Mouse (Mus musculus) liver, embryonic 13.5 days (tissue): Measurements from ENCODE around the gene Fbxl22. TPM values are rescaled to one million over a fixed set of nuclear protein-coding genes. Genes with fewer than 3 reads are reported as not detected.

Experiments used
- polyA plus RNA-seq: library from polyadenylated mRNA; unstranded; fragments of >200 nt; fragmentation: Nextera tagmentation; extraction: Ambion mirVana; gene quantifications from 2 replicates; pipeline ENCODE4 v1.2.1, GENCODE M21; 2015

Gene Fbxl22
- polyA plus RNA-seq, 1 experiment from 2014 or later: 0.68 TPM

Other genes starting within 250 kb of the Fbxl22 start
- 26.7 and 28.5 TPM in 2 replicates for gene Herc1, start 164.1 kb downstream of the Fbxl22 start, polyA plus RNA-seq
- gene Usp3, start 78.5 kb upstream of the Fbxl22 start, polyA plus RNA-seq: 15.4 and 18.8 TPM in 2 replicates
- 0.17 and 0.53 TPM in 2 replicates for gene Car12, start 199.1 kb upstream of the Fbxl22 start, polyA plus RNA-seq